Comparison of ENCODE assay signal across 21 mouse cellular contexts in genomic region chr1:130428667-130429066, GRCm38 (mm10). TPM values are rescaled to one million over a fixed set of nuclear protein-coding genes. Genes with fewer than 3 reads are reported as not detected.
DNase-seq lines count a peak whose midpoint lies in the region; ATAC-seq and TF ChIP-seq lines count a peak whose summit lies in the region.
"Not testable (repeated sequence)": the region's sequence is repeated elsewhere in the genome, so short reads cannot be mapped to it uniquely, and the experiment has no call there.
"Had no signal": no experiment of that assay in that cellular context is flagged by ENCODE, and none has a peak within 500 bp of the region (broad histone marks: within the 10 kb centered on the region; RNA-seq: fewer than 3 reads in every experiment).

No protein-coding gene starts in this region.

- H3K27ac ChIP-seq in MEL (ENCODE audit: control insufficient read depth, low read depth, low read length); heart, embryonic 16.5 days (ENCODE audit: low read length); liver, adult 2 months (replicated peaks; ENCODE audit: insufficient read depth, low read depth, low read length); liver, embryonic 15.5 days (replicated peaks): not testable (repeated sequence)

- ATAC-seq in granulocyte monocyte progenitor cell, adult 5-6 weeks (replicated peaks; ENCODE audit: poor library complexity, severe bottlenecking): peak; percentile 46; the same call in 1 of the 2 replicates
- peak; percentile 49; the same call in 1 of the 2 replicates for ATAC-seq in heart, embryonic 16.5 days (replicated peaks; ENCODE audit: extremely low read depth, insufficient read depth, low FRiP score)
- ATAC-seq in liver, embryonic 15.5 days (ENCODE audit: insufficient read depth): peak; percentile 47; the same call in 1 of the 2 replicates
- peak; percentile 86 for ATAC-seq in megakaryocyte, adult 5-6 weeks (ENCODE audit: poor library complexity, severe bottlenecking)

- H3K9ac ChIP-seq in MEL (ENCODE audit: control insufficient read depth, low read depth, low read length, poor library complexity, severe bottlenecking); heart, embryonic 16.5 days (ENCODE audit: low read length); liver, adult 2 months (ENCODE audit: low read depth, low read length); liver, embryonic 15.5 days: not testable (repeated sequence)

- not testable (repeated sequence) for TF ChIP-seq POLR2A in MEL (IDR thresholded peaks at IDR 0.05; ENCODE audit: control insufficient read depth in 1 of 2, insufficient read depth in 1 of 2, low read depth in 1 of 2, low read length in 2 of 2, poor library complexity in 1 of 2); liver, adult 2 months (IDR thresholded peaks at IDR 0.05; ENCODE audit: extremely low read depth, insufficient read depth, low read length)

- H3K36me3 ChIP-seq in MEL (ENCODE audit: control insufficient read depth in 1 of 2, insufficient read depth in 2 of 2, low read length in 2 of 2): peaks cover 0 to 23% of the 10 kb centered on the region in 2 experiments; a peak in 2 of 4 replicates
- not testable (repeated sequence) for H3K36me3 ChIP-seq in heart, embryonic 16.5 days (ENCODE audit: control insufficient read depth, insufficient read depth); liver, adult 2 months (ENCODE audit: control insufficient read depth, insufficient read depth, low read length); liver, embryonic 15.5 days (replicated peaks)

- peak; percentile 10 for DNase-seq in A20 (ENCODE audit: low read depth, low spot score)
- peak; percentile 52 for DNase-seq in MEL (ENCODE audit: low read depth, low spot score)
- peak; percentile 20 for DNase-seq in liver, adult 2 months (ENCODE audit: extremely low read depth, low read depth, low spot score)

- not testable (repeated sequence) for TF ChIP-seq CTCF in MEL (IDR thresholded peaks at IDR 0.05 in 2 of 3, conservative IDR thresholded peaks at IDR 0.05 in 1 of 3; ENCODE audit: control insufficient read depth in 1 of 3, insufficient read depth in 1 of 3, low read depth in 2 of 3, low read length in 3 of 3, poor library complexity in 1 of 3, severe bottlenecking in 1 of 3); liver, adult 2 months (IDR thresholded peaks at IDR 0.05; ENCODE audit: low read depth, low read length)

- TF ChIP-seq RAD21 in MEL (IDR thresholded peaks at IDR 0.05; ENCODE audit: low read depth, low read length): not testable (repeated sequence)

- peaks cover 11 to 18% of the 10 kb centered on the region in 2 experiments for H3K4me1 ChIP-seq in MEL (ENCODE audit: control insufficient read depth in 1 of 2, insufficient read depth in 2 of 2, low read length in 2 of 2)
- not testable (repeated sequence) for H3K4me1 ChIP-seq in heart, embryonic 16.5 days (ENCODE audit: control insufficient read depth, insufficient read depth, low read length); liver, adult 2 months (ENCODE audit: control insufficient read depth, insufficient read depth, low read length); liver, embryonic 15.5 days (replicated peaks)

- not testable (repeated sequence) for H3K4me3 ChIP-seq in MEL (ENCODE audit: control insufficient read depth in 1 of 2, insufficient read depth in 1 of 2, low read depth in 2 of 2, low read length in 2 of 2); heart, embryonic 16.5 days (ENCODE audit: low read length); liver, adult 2 months (ENCODE audit: insufficient read depth, low read depth, low read length); liver, embryonic 15.5 days (replicated peaks)

- not testable (repeated sequence) for H3K79me2 ChIP-seq in MEL (ENCODE audit: control insufficient read depth, insufficient read depth, low read length, poor library complexity); liver, adult 2 months (ENCODE audit: control insufficient read depth, insufficient read depth, low read length)

- H3K27me3 ChIP-seq in MEL (ENCODE audit: control insufficient read depth in 1 of 2, insufficient read depth in 2 of 2, low read length in 2 of 2); heart, embryonic 16.5 days (ENCODE audit: control insufficient read depth, insufficient read depth, low read length); liver, adult 2 months (ENCODE audit: control insufficient read depth, insufficient read depth, low read length); liver, embryonic 15.5 days: not testable (repeated sequence)

- not testable (repeated sequence) for H3K9me3 ChIP-seq in MEL (replicated peaks; ENCODE audit: insufficient read depth, low read length); heart, embryonic 16.5 days (replicated peaks; ENCODE audit: control insufficient read depth, low read length); liver, embryonic 15.5 days (replicated peaks)

- peak; percentile 35 to 68; a peak in 3 of 4 replicates for TF ChIP-seq EP300 in MEL (IDR thresholded peaks at IDR 0.05; ENCODE audit: low read depth in 1 of 2, low read length in 2 of 2)

- H3K4me2 ChIP-seq in heart, embryonic 16.5 days (ENCODE audit: low read depth, low read length); liver, embryonic 15.5 days: not testable (repeated sequence)

TF ChIP-seq in MEL, 35 proteins besides CTCF, POLR2A, EP300 and RAD21:
- 0 out of 2 replicates have a peak, but pooled peaks have one; percentile 29 for TF ChIP-seq GATA1 (IDR thresholded peaks at IDR 0.05; ENCODE audit: low read depth, low read length)
- TF ChIP-seq ETS1 (IDR thresholded peaks at IDR 0.05; ENCODE audit: low read depth, low read length): peak; percentile 28; the same call in 1 of the 2 replicates

RNA-seq across cellular contexts. Expression of gene Cd55b, which starts 5.9 kb away (rescaled TPM):
- total RNA-seq in MEL (2012; rRNA removed): not detected in 2 replicates
- not detected for polyA plus RNA-seq in MEL (2012; ENCODE audit: insufficient read depth in 1 of 2, insufficient read length in 2 of 2, low read depth in 1 of 2, low replicate concordance in 2 of 2, missing spikeins in 1 of 2)
- not detected in 2 replicates for total RNA-seq in granulocyte monocyte progenitor cell, adult 5-6 weeks (2014; fragmentation: Nextera tagmentation)
- total RNA-seq in granulocyte monocyte progenitor cell, adult 5-6 weeks (2017): not detected in 2 replicates
- 0.13 TPM in 1 of 2 replicates, not detected in the other for polyA plus RNA-seq in heart, embryonic 16.5 days (2015; fragmentation: Nextera tagmentation; extraction: Ambion mirVana)
- total RNA-seq in liver, adult 2 months (2014; rRNA removed): not detected in 2 replicates
- polyA plus RNA-seq in liver, adult 2 months (2012; rRNA removed): not detected in 2 replicates
- not detected in 2 replicates for polyA plus RNA-seq in liver, embryonic 15.5 days (2015; fragmentation: Nextera tagmentation; extraction: Ambion mirVana)
- total RNA-seq in megakaryocyte, adult 5-6 weeks (2015): not detected in 2 replicates
- total RNA-seq in megakaryocyte, adult 5-6 weeks (2017): not detected in 2 replicates
- total RNA-seq: adrenal gland, adult 18-20 months; CH12.LX; forebrain, postnatal 0 days; heart, adult 18-20 months; heart, postnatal 14 days; heart, postnatal 4 days had no signal
- polyA plus RNA-seq: embryonic facial prominence, embryonic 12.5 days; forebrain, embryonic 11.5 days; forebrain, embryonic 14.5 days; forebrain, postnatal 0 days; frontal cortex, adult 2 months; heart, embryonic 13.5 days; hindbrain, embryonic 12.5 days; hindbrain, embryonic 15.5 days; intestine, embryonic 14.5 days had no signal

RNA-seq across cellular contexts. Expression of gene Cd55, which starts 33.9 kb away (rescaled TPM):
- 18.3 and 20.2 TPM in 2 replicates for total RNA-seq in MEL (2012; rRNA removed)
- polyA plus RNA-seq in MEL (2012; ENCODE audit: insufficient read depth in 1 of 2, insufficient read length in 2 of 2, low read depth in 1 of 2, low replicate concordance in 2 of 2, missing spikeins in 1 of 2): 10 to 100 TPM in 1 of 2 experiments, not detected in 1; 12.8 TPM
- 8.1 TPM in 1 of 2 replicates, not detected in the other for total RNA-seq in granulocyte monocyte progenitor cell, adult 5-6 weeks (2014; fragmentation: Nextera tagmentation)
- 0.78 and 2.2 TPM in 2 replicates for total RNA-seq in granulocyte monocyte progenitor cell, adult 5-6 weeks (2017)
- 11.7 and 12.5 TPM in 2 replicates for polyA plus RNA-seq in heart, embryonic 16.5 days (2015; fragmentation: Nextera tagmentation; extraction: Ambion mirVana)
- total RNA-seq in liver, adult 2 months (2014; rRNA removed): 21.9 and 27.9 TPM in 2 replicates
- polyA plus RNA-seq in liver, adult 2 months (2012; rRNA removed): 3.0 and 4.7 TPM in 2 replicates
- 18.6 and 18.9 TPM in 2 replicates for polyA plus RNA-seq in liver, embryonic 15.5 days (2015; fragmentation: Nextera tagmentation; extraction: Ambion mirVana)
- total RNA-seq in megakaryocyte, adult 5-6 weeks (2015): 24.5 and 27.1 TPM in 2 replicates
- total RNA-seq in megakaryocyte, adult 5-6 weeks (2017): 11.6 and 12.2 TPM in 2 replicates
